Comparison of ENCODE assay signal across 11 mouse cellular contexts in genomic region chr8:105621841-105622240, GRCm38 (mm10). TPM values are rescaled to one million over a fixed set of nuclear protein-coding genes. Genes with fewer than 3 reads are reported as not detected.
DNase-seq lines count a peak whose midpoint lies in the region; ATAC-seq and TF ChIP-seq lines count a peak whose summit lies in the region.
"Had no signal": no experiment of that assay in that cellular context is flagged by ENCODE, and none has a peak within 500 bp of the region (broad histone marks: within the 10 kb centered on the region; RNA-seq: fewer than 3 reads in every experiment).

No protein-coding gene starts in this region.

- peak overlapping the region; percentile 66; the same call in 1 of the 2 replicates for H3K27ac ChIP-seq in heart, postnatal 0 days (ENCODE audit: low read depth)
- H3K27ac ChIP-seq in stomach, embryonic 14.5 days (ENCODE audit: low read length) = peak overlapping the region; percentile 1; the same call in 1 of the 2 replicates
- H3K27ac ChIP-seq in stomach, postnatal 0 days (replicated peaks) = no peak overlapping the region
- peak overlapping the region; percentile 54; the same call in 1 of the 2 replicates for H3K27ac ChIP-seq in intestine, embryonic 15.5 days
- peak overlapping the region; percentile 16; the same call in 1 of the 2 replicates for H3K27ac ChIP-seq in olfactory bulb, adult 2 months (ENCODE audit: insufficient read depth, low read depth, low read length)

- H3K27me3 ChIP-seq in heart, postnatal 0 days (ENCODE audit: control insufficient read depth, insufficient read depth, low read length) = no peaks in the 10 kb centered on the region
- no peaks in the 10 kb centered on the region for H3K27me3 ChIP-seq in stomach, embryonic 14.5 days (ENCODE audit: control insufficient read depth, insufficient read depth, low read length)
- H3K27me3 ChIP-seq in stomach, postnatal 0 days (ENCODE audit: control insufficient read depth, insufficient read depth, low read length) = no peaks in the 10 kb centered on the region
- H3K27me3 ChIP-seq in intestine, embryonic 15.5 days (replicated peaks) = no peaks in the 10 kb centered on the region
- H3K27me3 ChIP-seq: embryonic facial prominence, embryonic 15.5 days had no signal

- H3K9me3 ChIP-seq in heart, postnatal 0 days (replicated peaks; ENCODE audit: control insufficient read depth, low read length) = no peaks in the 10 kb centered on the region
- no peaks in the 10 kb centered on the region for H3K9me3 ChIP-seq in stomach, embryonic 14.5 days (ENCODE audit: control insufficient read depth, low read depth, low read length)
- no peaks in the 10 kb centered on the region for H3K9me3 ChIP-seq in stomach, postnatal 0 days (ENCODE audit: control insufficient read depth, low read length)
- no peaks in the 10 kb centered on the region for H3K9me3 ChIP-seq in intestine, embryonic 15.5 days
- H3K9me3 ChIP-seq: embryonic facial prominence, embryonic 15.5 days had no signal

- no peak overlapping the region for H3K9ac ChIP-seq in heart, postnatal 0 days (replicated peaks; ENCODE audit: low read depth, low read length)
- no peak overlapping the region for H3K9ac ChIP-seq in stomach, embryonic 14.5 days (replicated peaks; ENCODE audit: low read depth, low read length)
- H3K9ac ChIP-seq in stomach, postnatal 0 days (ENCODE audit: low read length) = no peak overlapping the region
- no peak overlapping the region for H3K9ac ChIP-seq in intestine, embryonic 15.5 days
- H3K9ac ChIP-seq: embryonic facial prominence, embryonic 15.5 days had no signal

- H3K36me3 ChIP-seq in heart, postnatal 0 days (replicated peaks; ENCODE audit: control insufficient read depth, insufficient read depth, low read length) = peaks cover 75% of the 10 kb centered on the region
- H3K36me3 ChIP-seq in stomach, embryonic 14.5 days (ENCODE audit: control insufficient read depth, insufficient read depth, low read length) = peaks cover 51% of the 10 kb centered on the region
- peaks cover 18% of the 10 kb centered on the region for H3K36me3 ChIP-seq in stomach, postnatal 0 days (ENCODE audit: control insufficient read depth, insufficient read depth, low read length)
- peaks cover 38% of the 10 kb centered on the region for H3K36me3 ChIP-seq in intestine, embryonic 15.5 days

- intact Hi-C loops in heart, postnatal 25 days (cut with DNase I) = loop anchor here (2.0 to 5.0 kb wide), 3 partner anchors 55 to 310 kb away; partner anchors contain the start of genes Atp6v0d1 and Ctrl
- intact Hi-C loops in left cerebral cortex, postnatal 10 days (cut with DNase I) = no loop called here

- no peak overlapping the region for H3K4me2 ChIP-seq in heart, postnatal 0 days (ENCODE audit: low read depth, low read length)
- no peak overlapping the region for H3K4me2 ChIP-seq in stomach, embryonic 14.5 days (replicated peaks; ENCODE audit: low read depth, low read length)
- no peak overlapping the region for H3K4me2 ChIP-seq in stomach, postnatal 0 days (replicated peaks; ENCODE audit: low read depth)
- H3K4me2 ChIP-seq in intestine, embryonic 15.5 days (replicated peaks) = peak overlapping the region; percentile 43; the same call in 1 of the 2 replicates
- H3K4me2 ChIP-seq: embryonic facial prominence, embryonic 15.5 days had no signal

- DNase-seq in heart, postnatal 0 days (ENCODE audit: low spot score) = no peak
- no peak for DNase-seq in heart, postnatal 25 days (ENCODE audit: low spot score)
- no peak for DNase-seq in stomach, postnatal 0 days (ENCODE audit: low spot score)
- no peak for DNase-seq in layer of hippocampus, postnatal 36 days
- no peak for DNase-seq in left cerebral cortex, postnatal 10 days (ENCODE audit: extremely low spot score in 1 of 2, low spot score in 2 of 2)

- 0 out of 2 replicates have a peak, but pooled peaks have one; percentile 0 for ATAC-seq in heart, postnatal 0 days (ENCODE audit: insufficient read depth, low read depth)
- ATAC-seq in stomach, embryonic 14.5 days (ENCODE audit: insufficient number of reproducible peaks, insufficient read depth, low FRiP score, low read depth) = 0 out of 2 replicates have a peak, but pooled peaks have one; percentile 7
- no peak for ATAC-seq in stomach, postnatal 0 days (ENCODE audit: low FRiP score, low TSS enrichment)
- 0 out of 2 replicates have a peak, but pooled peaks have one; percentile 0 for ATAC-seq in intestine, embryonic 15.5 days

- no peak for TF ChIP-seq POLR2A in olfactory bulb, adult 2 months (IDR thresholded peaks at IDR 0.05; ENCODE audit: insufficient read depth, low read depth, low read length)

- WGBS in heart, postnatal 0 days = 57% methylated on average over 4 of the region's 4 CpGs
- 69% methylated on average over 4 of the region's 4 CpGs for WGBS in stomach, embryonic 14.5 days
- WGBS in stomach, postnatal 0 days = 57% methylated on average over 4 of the region's 4 CpGs
- WGBS in intestine, embryonic 15.5 days = 77% methylated on average over 4 of the region's 4 CpGs
- 19% methylated on average over 4 of the region's 4 CpGs for WGBS in olfactory bulb, adult 2 months

- H3K4me1 ChIP-seq in heart, postnatal 0 days (ENCODE audit: control insufficient read depth, insufficient read depth) = peaks cover 2% of the 10 kb centered on the region; the same call in 1 of the 2 replicates
- peaks cover 17% of the 10 kb centered on the region for H3K4me1 ChIP-seq in stomach, embryonic 14.5 days (ENCODE audit: control insufficient read depth, insufficient read depth, low read length)
- H3K4me1 ChIP-seq in stomach, postnatal 0 days (replicated peaks; ENCODE audit: control insufficient read depth, insufficient read depth) = no peaks in the 10 kb centered on the region
- peaks cover 22% of the 10 kb centered on the region for H3K4me1 ChIP-seq in intestine, embryonic 15.5 days (replicated peaks)
- peaks cover 42% of the 10 kb centered on the region for H3K4me1 ChIP-seq in olfactory bulb, adult 2 months (ENCODE audit: control insufficient read depth, insufficient read depth, low read length)

- no peak for TF ChIP-seq EP300 in heart, postnatal 0 days (IDR thresholded peaks at IDR 0.05; ENCODE audit: low read depth)
- TF ChIP-seq EP300 in stomach, postnatal 0 days (optimal IDR thresholded peaks at IDR 0.05) = no peak

- no peak overlapping the region for H3K4me3 ChIP-seq in heart, postnatal 0 days (ENCODE audit: low read depth, low read length)
- no peak overlapping the region for H3K4me3 ChIP-seq in stomach, embryonic 14.5 days (ENCODE audit: low read depth, low read length)
- no peak overlapping the region for H3K4me3 ChIP-seq in stomach, postnatal 0 days (ENCODE audit: low read depth, low read length)
- no peak overlapping the region for H3K4me3 ChIP-seq in intestine, embryonic 15.5 days (replicated peaks)
- no peak overlapping the region for H3K4me3 ChIP-seq in olfactory bulb, adult 2 months (ENCODE audit: insufficient read depth, low read depth, low read length)
- H3K4me3 ChIP-seq: embryonic facial prominence, embryonic 15.5 days had no signal

- no peak for TF ChIP-seq CTCF in heart, postnatal 0 days (IDR thresholded peaks at IDR 0.05; ENCODE audit: low read depth)
- no peak for TF ChIP-seq CTCF in stomach, postnatal 0 days (IDR thresholded peaks at IDR 0.05; ENCODE audit: low read depth)
- no peak for TF ChIP-seq CTCF in olfactory bulb, adult 2 months (IDR thresholded peaks at IDR 0.05; ENCODE audit: insufficient read depth, low read depth, low read length)

RNA-seq across cellular contexts. Expression of gene Ctcf, which starts 14.5 kb away (rescaled TPM):
- total RNA-seq in heart, postnatal 0 days (2014; rRNA removed; ENCODE audit: low replicate concordance) = 13.7 and 21.3 TPM in 2 replicates
- 42.0 and 42.3 TPM in 2 replicates for polyA plus RNA-seq in heart, postnatal 0 days (2015; fragmentation: Nextera tagmentation; extraction: Ambion mirVana)
- total RNA-seq in heart, postnatal 25 days (2021) = 10 to 100 TPM; 36.4 to 43.6 TPM
- 96.0 and 101 TPM in 2 replicates for polyA plus RNA-seq in stomach, embryonic 14.5 days (2014; fragmentation: Nextera tagmentation; extraction: Ambion mirVana)
- 43.3 and 56.6 TPM in 2 replicates for polyA plus RNA-seq in stomach, postnatal 0 days (2015; fragmentation: Nextera tagmentation; extraction: Ambion mirVana)
- polyA plus RNA-seq in intestine, embryonic 15.5 days (2015; fragmentation: Nextera tagmentation; extraction: Ambion mirVana) = 96.4 and 106 TPM in 2 replicates
- 898 TPM in 1 of 2 replicates, not detected in the other for polyA plus RNA-seq in olfactory bulb, adult 2 months (2012; ENCODE audit: insufficient read depth, insufficient read length, low replicate concordance, missing spikeins)
- total RNA-seq in layer of hippocampus, postnatal 36 days (2021) = 10 to 100 TPM; 73.6 to 80.1 TPM
- 10 to 100 TPM; 54.3 to 55.9 TPM for total RNA-seq in left cerebral cortex, postnatal 10 days (2021)

RNA-seq across cellular contexts. Expression of gene Agrp, which starts 15.4 kb away (rescaled TPM):
- not detected in 2 replicates for total RNA-seq in heart, postnatal 0 days (2014; rRNA removed; ENCODE audit: low replicate concordance)
- polyA plus RNA-seq in heart, postnatal 0 days (2015; fragmentation: Nextera tagmentation; extraction: Ambion mirVana) = 0.25 and 0.53 TPM in 2 replicates
- total RNA-seq in heart, postnatal 25 days (2021) = not detected
- polyA plus RNA-seq in stomach, embryonic 14.5 days (2014; fragmentation: Nextera tagmentation; extraction: Ambion mirVana) = 0.95 and 1.5 TPM in 2 replicates
- polyA plus RNA-seq in stomach, postnatal 0 days (2015; fragmentation: Nextera tagmentation; extraction: Ambion mirVana) = 0.45 and 0.98 TPM in 2 replicates
- polyA plus RNA-seq in intestine, embryonic 15.5 days (2015; fragmentation: Nextera tagmentation; extraction: Ambion mirVana) = 0.57 and 0.88 TPM in 2 replicates
- polyA plus RNA-seq in olfactory bulb, adult 2 months (2012; ENCODE audit: insufficient read depth, insufficient read length, low replicate concordance, missing spikeins) = not detected in 2 replicates
- total RNA-seq in layer of hippocampus, postnatal 36 days (2021) = not detected
- total RNA-seq in left cerebral cortex, postnatal 10 days (2021) = not detected
- total RNA-seq: heart, adult 18-20 months; layer of hippocampus, postnatal 10 days had no signal

RNA-seq across cellular contexts. Expression of gene Ripor1, which starts 16.8 kb away (rescaled TPM):
- total RNA-seq in heart, postnatal 0 days (2014; rRNA removed; ENCODE audit: low replicate concordance) = 10.6 and 15.9 TPM in 2 replicates
- 21.2 and 22.2 TPM in 2 replicates for polyA plus RNA-seq in heart, postnatal 0 days (2015; fragmentation: Nextera tagmentation; extraction: Ambion mirVana)
- 10 to 100 TPM; 41.7 to 50.9 TPM for total RNA-seq in heart, postnatal 25 days (2021)
- polyA plus RNA-seq in stomach, embryonic 14.5 days (2014; fragmentation: Nextera tagmentation; extraction: Ambion mirVana) = 18.5 and 20.8 TPM in 2 replicates
- 8.9 and 9.3 TPM in 2 replicates for polyA plus RNA-seq in stomach, postnatal 0 days (2015; fragmentation: Nextera tagmentation; extraction: Ambion mirVana)
- 18.4 and 18.5 TPM in 2 replicates for polyA plus RNA-seq in intestine, embryonic 15.5 days (2015; fragmentation: Nextera tagmentation; extraction: Ambion mirVana)
- not detected in 2 replicates for polyA plus RNA-seq in olfactory bulb, adult 2 months (2012; ENCODE audit: insufficient read depth, insufficient read length, low replicate concordance, missing spikeins)
- total RNA-seq in layer of hippocampus, postnatal 36 days (2021) = 10 to 100 TPM; 82.8 to 92.6 TPM
- total RNA-seq in left cerebral cortex, postnatal 10 days (2021) = 10 to 100 TPM; 74.5 to 76.2 TPM

RNA-seq across cellular contexts. Expression of gene Atp6v0d1, which starts 56.0 kb away (rescaled TPM):
- total RNA-seq in heart, postnatal 0 days (2014; rRNA removed; ENCODE audit: low replicate concordance) = 52.1 and 60.8 TPM in 2 replicates
- 57.5 and 58.9 TPM in 2 replicates for polyA plus RNA-seq in heart, postnatal 0 days (2015; fragmentation: Nextera tagmentation; extraction: Ambion mirVana)
- total RNA-seq in heart, postnatal 25 days (2021) = 10 to 100 TPM; 45.7 to 53.2 TPM
- polyA plus RNA-seq in stomach, embryonic 14.5 days (2014; fragmentation: Nextera tagmentation; extraction: Ambion mirVana) = 75.8 and 82.9 TPM in 2 replicates
- polyA plus RNA-seq in stomach, postnatal 0 days (2015; fragmentation: Nextera tagmentation; extraction: Ambion mirVana) = 96.2 and 101 TPM in 2 replicates
- polyA plus RNA-seq in intestine, embryonic 15.5 days (2015; fragmentation: Nextera tagmentation; extraction: Ambion mirVana) = 78.2 and 89.4 TPM in 2 replicates
- not detected in 2 replicates for polyA plus RNA-seq in olfactory bulb, adult 2 months (2012; ENCODE audit: insufficient read depth, insufficient read length, low replicate concordance, missing spikeins)
- 100 to 1,000 TPM; 288 to 305 TPM for total RNA-seq in layer of hippocampus, postnatal 36 days (2021)
- 100 to 1,000 TPM; 346 to 352 TPM for total RNA-seq in left cerebral cortex, postnatal 10 days (2021)
